Mouse (Mus musculus) lung, adult 2 months (tissue): Measurements from ENCODE around the gene Fam207a.

Source experiments
- CTCF ChIP-seq: fragments of 200-500 bp; IDR thresholded peaks from 2 replicates; pipeline ENCODE4 v1.5.1; 2011; ENCODE audit warnings: mild to moderate bottlenecking, low read length, control low read depth; ENCODE audit not compliant: insufficient read depth
- POLR2A ChIP-seq: fragments of 200-500 bp; IDR thresholded peaks from 2 replicates; pipeline ENCODE4 v1.6.1; 2011; ENCODE audit warnings: low read depth, mild to moderate bottlenecking, control low read depth, low read length, borderline replicate concordance; ENCODE audit errors: extremely low read depth

DNA sequence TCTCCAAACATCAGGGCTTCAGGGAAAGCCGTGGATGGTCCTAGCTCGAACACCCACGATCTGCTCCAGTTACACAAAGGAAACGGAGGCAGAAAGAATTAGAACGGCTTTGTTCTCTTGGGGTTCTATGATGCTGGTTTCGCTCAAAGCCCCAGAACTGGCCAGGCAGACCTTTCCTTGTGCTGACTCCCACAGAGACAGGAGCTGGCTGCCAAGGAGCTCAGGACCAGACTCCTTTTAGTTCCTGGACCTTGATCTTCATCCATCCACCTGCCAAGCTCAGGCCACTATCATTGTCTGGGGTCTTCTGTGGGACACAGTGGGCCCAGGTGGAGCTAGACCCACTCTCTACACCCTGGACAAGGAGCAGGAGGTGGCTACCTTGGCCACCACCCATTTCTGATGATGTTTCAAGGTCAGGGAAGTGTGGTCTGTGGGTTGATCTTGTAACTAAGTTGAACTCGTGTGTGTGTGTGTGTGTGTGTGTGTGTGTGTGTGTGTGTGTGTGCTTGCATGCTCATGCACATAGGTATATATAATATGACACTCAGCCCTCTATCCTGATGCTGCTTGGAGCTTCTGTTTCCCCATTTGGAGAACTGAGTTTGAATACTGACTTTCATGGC lies 23.8 kb upstream of the Fam207a start:
- TF ChIP-seq CTCF = no peak
- TF ChIP-seq POLR2A = no peak
